Mouse (Mus musculus) CD8-positive naive resting alpha-beta T cell, adult 2 months (primary cell): ENCODE measurements around the gene Smim13.
"Not testable (repeated sequence)": the region's sequence is repeated elsewhere in the genome, so short reads cannot be mapped to it uniquely, and the experiment has no call there.

Experiments used
- DNase-seq, 2 experiments: peaks; one replicate each; pipeline ENCODE4 v3.0.0; 2022; ENCODE audit warnings: low read depth in 2 of 2, low spot score in 2 of 2

Gene Smim13

GRCm38 (mm10) chr13:41249538-41250317 lies at the start of gene Smim13:
TSS of gene Smim13 (plus strand) at chr13:41249844.
- DNase-seq = peak; percentile 84 to 87

DNA sequence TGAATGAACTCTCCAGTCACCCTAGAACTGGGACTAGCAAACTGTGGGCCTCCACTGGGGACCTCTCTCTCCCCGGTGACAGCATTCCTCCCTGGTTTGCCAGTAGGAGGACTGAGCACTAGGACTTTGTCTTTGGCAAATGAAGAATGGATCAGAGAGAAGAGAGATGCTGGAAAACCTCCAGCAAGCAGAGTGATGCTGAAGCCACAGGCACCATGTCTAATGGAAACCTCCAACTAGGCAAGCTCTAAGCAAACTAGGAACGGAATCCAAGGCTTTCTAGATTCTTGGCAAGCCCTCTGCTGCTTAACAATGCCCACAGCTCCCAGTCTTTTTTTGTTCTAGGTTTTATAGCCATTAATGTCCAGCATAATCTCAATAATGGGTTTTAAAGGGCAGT lies 48.8 kb upstream of the Smim13 start:
- DNase-seq = no peak

- DNase-seq = no peak
These were observed 46.4 kb upstream of the Smim13 start for GRCm38 (mm10) chr13:41203289-41203688.

GRCm38 (mm10) chr13:41203691-41204090 lies 46.0 kb upstream of the Smim13 start:
- DNase-seq = no peak

DNA sequence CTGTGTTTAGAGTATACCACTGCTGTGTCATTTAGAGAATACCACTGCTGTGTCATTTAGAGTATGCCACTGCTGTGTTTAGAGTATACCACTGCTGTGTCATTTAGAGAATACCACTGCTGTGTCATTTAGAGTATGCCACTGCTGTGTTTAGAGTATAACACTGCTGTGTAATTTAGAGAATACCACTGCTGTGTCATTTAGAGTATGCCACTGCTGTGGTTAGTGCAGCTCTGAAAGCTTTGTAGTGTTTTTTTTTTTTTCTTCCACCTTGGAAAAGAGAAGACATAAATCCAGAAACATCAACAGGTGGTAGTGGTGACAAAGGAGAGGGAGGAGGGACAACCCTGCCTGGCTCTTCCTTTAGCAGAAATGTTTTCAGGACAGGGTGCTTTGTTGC lies 44.1 kb upstream of the Smim13 start:
- not testable (repeated sequence) for DNase-seq

DNA sequence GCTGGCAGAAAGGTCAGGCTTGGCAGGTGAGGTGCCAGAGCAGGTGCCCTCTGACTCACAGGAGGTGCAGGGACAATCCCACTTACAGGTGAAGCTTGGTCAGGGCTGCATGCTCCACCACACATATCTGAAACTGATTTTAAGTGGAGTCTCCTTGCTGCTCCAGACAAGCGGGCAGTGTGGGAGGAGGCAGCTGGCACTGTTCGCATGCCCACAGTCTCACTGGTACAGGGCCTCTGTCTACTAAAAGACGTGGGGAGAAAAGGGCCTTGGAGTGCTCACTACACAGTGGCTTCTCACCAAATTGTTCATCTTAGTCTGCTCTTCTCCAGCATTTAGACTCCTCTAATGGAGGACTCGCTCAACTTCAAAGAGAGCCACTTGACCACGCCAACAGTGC lies 43.4 kb upstream of the Smim13 start:
- no peak for DNase-seq

DNA sequence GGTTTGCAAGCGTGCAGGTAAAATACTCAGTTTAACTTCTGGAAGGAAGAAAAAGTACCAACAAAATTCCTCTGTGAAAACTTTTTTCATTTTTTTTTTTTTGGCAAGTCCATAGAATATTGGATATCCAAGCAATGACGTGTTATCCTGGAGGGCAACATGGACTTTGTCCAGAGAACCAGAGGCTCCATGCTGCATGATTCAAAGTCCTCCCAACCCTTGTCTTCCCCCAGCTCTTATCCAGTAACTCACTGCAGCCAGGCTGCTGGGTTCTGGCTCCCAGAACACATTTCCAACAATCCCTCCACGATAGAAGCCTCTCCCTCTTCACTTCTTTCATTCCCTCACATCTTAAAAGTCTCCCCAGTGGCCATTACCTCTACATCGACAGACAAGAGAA lies 38.4 kb upstream of the Smim13 start:
- DNase-seq = no peak

DNA sequence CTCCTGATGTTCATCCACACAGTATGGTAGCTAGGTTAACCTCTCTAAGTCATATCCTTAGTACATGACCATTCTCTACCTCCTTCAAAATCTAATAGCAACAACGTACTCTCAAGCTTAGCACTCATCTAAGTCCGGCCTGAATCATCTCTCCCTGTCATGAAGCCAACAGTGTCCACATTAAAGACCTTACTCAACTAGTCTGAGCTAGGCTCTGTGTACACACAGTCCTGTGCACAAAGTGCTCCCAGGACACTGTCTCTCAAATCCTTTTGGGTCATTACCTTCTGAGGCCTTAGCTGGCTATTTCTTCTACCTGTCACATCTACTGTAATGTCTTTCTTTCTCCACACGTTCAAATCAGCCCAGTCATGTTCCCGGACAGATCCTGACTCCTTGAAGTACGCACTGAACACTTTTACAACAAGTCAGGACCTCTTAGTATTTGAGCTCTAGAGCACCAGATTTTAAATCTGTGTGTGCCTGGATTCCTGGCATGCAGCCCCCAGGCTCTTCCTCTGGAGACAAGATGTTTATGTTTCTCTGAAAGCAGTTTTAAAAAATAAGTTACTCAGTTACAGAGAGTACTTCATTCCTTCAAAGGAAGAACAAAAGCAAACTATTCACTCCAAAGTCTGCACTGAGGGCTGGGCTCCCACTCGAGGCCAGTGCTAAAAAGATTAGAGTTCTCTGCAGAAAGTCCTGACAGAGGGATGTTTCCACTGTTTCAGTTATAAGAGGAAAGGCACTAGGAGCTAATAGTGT lies 36.9 kb upstream of the Smim13 start:
- DNase-seq = no peak

GRCm38 (mm10) chr13:41215669-41216068 lies 34.0 kb upstream of the Smim13 start:
- no peak for DNase-seq

GRCm38 (mm10) chr13:41216236-41216635 lies 33.4 kb upstream of the Smim13 start:
- no peak for DNase-seq

DNA sequence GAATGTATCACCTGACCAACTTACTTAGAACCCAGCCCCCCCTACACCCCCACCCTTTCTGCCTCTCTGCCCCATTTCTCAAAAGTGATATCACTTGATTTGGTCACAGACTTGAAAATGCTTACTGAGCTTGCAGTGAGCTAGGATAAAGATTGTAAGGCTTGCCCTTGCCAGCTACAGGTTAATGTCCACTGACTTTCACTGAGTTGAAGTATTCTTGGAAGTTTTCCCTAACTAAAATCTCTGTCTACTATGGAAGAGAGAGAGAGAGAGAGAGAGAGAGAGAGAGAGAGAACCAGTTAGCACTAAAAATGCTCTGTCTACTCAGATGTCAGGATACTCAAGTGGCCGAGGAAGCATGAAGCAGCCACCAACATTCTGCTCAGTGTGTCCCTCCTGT lies 30.6 kb upstream of the Smim13 start:
- DNase-seq = no peak

DNA sequence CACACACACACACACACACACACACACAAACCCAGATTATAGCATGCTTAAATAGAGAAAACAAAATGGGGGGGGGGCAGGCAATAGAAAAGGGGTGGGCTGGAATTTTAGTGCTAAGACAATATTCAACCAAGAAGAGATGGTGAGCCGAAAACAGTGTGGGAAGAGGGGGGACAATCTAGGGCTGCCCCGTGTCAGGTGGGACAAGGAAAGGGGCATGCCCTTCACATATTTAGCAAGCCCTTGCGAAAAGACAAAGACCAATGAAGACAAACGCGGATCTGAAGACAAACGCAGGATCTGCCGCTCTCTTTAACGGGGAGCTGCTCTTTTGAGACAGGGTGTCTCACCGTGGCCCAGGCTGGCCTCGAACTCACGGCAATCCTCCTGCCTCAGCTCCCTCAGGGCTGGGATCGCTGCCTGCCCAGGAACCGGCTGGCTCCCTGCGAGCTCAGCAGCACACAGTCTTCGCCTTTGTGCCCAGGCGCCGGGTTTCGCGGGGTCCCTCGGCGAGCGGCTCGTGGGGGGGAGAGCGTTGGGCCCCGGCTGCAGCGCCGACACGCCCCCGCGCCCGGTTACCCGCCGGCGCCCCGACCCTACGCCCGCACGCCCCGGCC lies 29.8 kb upstream of the Smim13 start:
- DNase-seq = peak in 1 of 2 experiments; percentile 23

- peak; percentile 32 for DNase-seq
These were observed 29.3 kb upstream of the Smim13 start, which contains the start of gene Elovl2 for GRCm38 (mm10) chr13:41220304-41220834. TSS of gene Elovl2 (minus strand) at chr13:41220405.

- DNase-seq = no peak
These were observed 23.1 kb upstream of the Smim13 start for GRCm38 (mm10) chr13:41226513-41226912.

- DNase-seq = no peak
These were observed 21.6 kb upstream of the Smim13 start for GRCm38 (mm10) chr13:41228060-41228459.

DNA sequence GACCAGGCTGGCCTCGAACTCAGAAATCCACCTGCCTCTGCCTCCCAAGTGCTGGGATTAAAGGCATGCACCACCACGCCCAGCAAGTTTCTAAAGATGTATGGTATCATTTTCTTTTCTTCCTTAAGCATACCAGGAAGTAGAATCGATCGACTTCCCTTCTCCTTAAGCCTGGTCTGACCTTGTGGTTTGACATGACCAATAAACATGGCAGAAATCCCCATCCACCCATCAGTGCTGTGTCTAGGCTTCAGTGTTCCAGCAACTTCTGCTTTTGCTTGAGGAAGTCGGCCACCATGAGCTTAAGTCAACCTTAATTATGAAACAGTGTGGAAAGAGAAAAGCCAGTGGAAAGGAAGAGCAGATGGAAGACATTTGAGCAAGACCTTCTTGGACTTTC lies 19.4 kb upstream of the Smim13 start:
- no peak for DNase-seq

GRCm38 (mm10) chr13:41231389-41231983 lies 18.2 kb upstream of the Smim13 start:
- no peak for DNase-seq

DNA sequence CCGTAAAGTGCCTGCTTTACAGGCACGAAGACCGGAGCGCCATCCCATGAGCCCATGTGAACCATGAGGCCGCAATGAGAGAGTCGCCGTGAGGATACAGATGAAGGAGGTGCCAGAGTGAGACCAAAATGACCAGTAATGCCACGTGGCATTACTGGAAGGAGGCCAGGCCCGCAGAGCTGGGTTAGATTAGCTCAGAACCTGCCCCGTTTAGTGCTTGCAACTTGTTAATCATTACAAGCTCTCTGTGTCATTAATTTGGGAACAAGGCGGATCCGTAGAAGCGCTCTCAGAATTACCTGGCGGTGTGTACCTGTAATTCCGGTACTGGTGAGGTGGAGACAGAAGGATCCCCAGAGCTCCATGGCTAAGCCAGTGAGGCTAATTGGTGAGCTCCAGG lies 17.4 kb upstream of the Smim13 start:
- DNase-seq = no peak

DNA sequence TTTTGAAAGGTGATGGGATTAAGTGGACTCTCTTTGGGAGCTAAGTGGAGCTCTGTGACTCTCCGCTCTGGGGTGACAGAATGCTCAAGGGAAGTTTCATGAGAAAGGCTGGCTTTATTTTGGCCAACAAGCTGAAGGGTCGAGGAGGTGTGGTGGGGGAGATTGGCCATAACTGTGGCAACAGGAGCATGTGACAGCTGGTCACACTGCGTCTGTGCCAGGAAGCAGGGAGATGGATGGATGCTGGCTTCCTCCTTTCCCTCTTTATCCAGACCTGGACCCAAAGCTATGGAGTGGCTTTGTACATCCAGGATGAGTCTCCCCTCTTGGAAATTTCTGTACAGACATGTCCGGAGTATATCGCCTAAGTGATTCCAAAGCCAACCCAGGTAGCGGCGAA lies 16.4 kb upstream of the Smim13 start:
- no peak for DNase-seq

DNA sequence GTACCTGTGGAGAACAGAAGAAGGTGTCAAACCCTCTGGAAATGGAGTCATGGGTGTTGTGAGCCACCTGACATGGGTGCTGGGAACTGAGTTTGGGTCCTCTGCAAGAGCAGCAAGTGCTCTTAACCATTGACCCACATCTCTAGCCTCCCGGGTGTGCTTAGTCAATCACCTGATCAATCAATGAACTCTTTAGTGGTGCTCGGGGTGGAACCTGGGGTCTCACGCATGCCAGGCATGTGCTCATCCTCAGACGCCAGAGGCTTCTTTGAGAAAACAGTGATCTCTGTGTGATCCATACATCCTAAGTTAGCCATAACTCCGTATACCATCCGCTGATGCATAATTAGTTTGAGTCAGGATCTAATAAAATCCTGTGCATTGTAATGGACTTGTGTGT lies 14.5 kb upstream of the Smim13 start:
- no peak for DNase-seq
